Mouse (Mus musculus): ENCODE measurements around the gene Defb10. TPM values are rescaled to one million over a fixed set of nuclear protein-coding genes. Genes with fewer than 3 reads are reported as not detected.
"Not testable (repeated sequence)": the region's sequence is repeated elsewhere in the genome, so short reads cannot be mapped to it uniquely, and the experiment has no call there.

Gene Defb10
- polyA plus RNA-seq (2012; rRNA removed), result not detected in 2 replicates

GRCm38 (mm10) chr8:21858586-21858985 lies at the start of gene Defb10:
Defb10 (plus strand) TSS chr8:21858901.
- DNase-seq (ENCODE audit: extremely low spot score in 1 of 2, low spot score in 1 of 2), result not testable (repeated sequence)

GRCm38 (mm10) chr8:21885321-21885720 lies 26.6 kb downstream of the Defb10 start, which contains the start of gene Defb9:
Defb9 (minus strand) TSS chr8:21885421.
- not testable (repeated sequence) for DNase-seq (ENCODE audit: extremely low spot score in 1 of 2, low spot score in 1 of 2)

- DNase-seq (ENCODE audit: extremely low spot score in 1 of 2, low spot score in 1 of 2), result not testable (repeated sequence)
Observed at GRCm38 (mm10) chr8:21906290-21906689, 47.6 kb downstream of the Defb10 start, which contains the start of gene Defb11. Defb11 (minus strand) TSS chr8:21906412.

Other genes with a start within 250 kb of the Defb10 start
- gene Defa26, start 240.7 kb upstream of the Defb10 start, polyA plus RNA-seq (2012; rRNA removed), result not detected in 2 replicates
- not detected in 2 replicates for gene Defa17, start 203.1 kb upstream of the Defb10 start, polyA plus RNA-seq (2012; rRNA removed)
- gene Defa34, start 193.1 kb upstream of the Defb10 start, polyA plus RNA-seq (2012; rRNA removed), result not detected in 2 replicates
- not detected in 2 replicates for gene AY761184, start 155.3 kb upstream of the Defb10 start, polyA plus RNA-seq (2012; rRNA removed)
- not detected in 2 replicates for gene Defa24, start 124.4 kb upstream of the Defb10 start, polyA plus RNA-seq (2012; rRNA removed)
- not detected in 2 replicates for gene Defb50, start 35.4 kb upstream of the Defb10 start, polyA plus RNA-seq (2012; rRNA removed)
- gene Defb2, start 19.0 kb upstream of the Defb10 start, polyA plus RNA-seq (2012; rRNA removed), result not detected in 2 replicates
- not detected in 2 replicates for gene Defb9, start 26.5 kb downstream of the Defb10 start, polyA plus RNA-seq (2012; rRNA removed)
- gene Defb11, start 47.5 kb downstream of the Defb10 start, polyA plus RNA-seq (2012; rRNA removed), result not detected in 2 replicates
- gene Defb15, start 73.8 kb downstream of the Defb10 start, polyA plus RNA-seq (2012; rRNA removed), result not detected in 2 replicates
- gene Defb35, start 79.5 kb downstream of the Defb10 start, polyA plus RNA-seq (2012; rRNA removed), result not detected in 2 replicates
- gene Defb13, start 87.9 kb downstream of the Defb10 start, polyA plus RNA-seq (2012; rRNA removed), result not detected in 2 replicates
- gene Fam90a1a, start 99.8 kb downstream of the Defb10 start, polyA plus RNA-seq (2012; rRNA removed), result not detected in 2 replicates
- gene Ccdc70, start 110.9 kb downstream of the Defb10 start, polyA plus RNA-seq (2012; rRNA removed), result not detected in 2 replicates
- gene Atp7b, start 201.4 kb downstream of the Defb10 start, polyA plus RNA-seq (2012; rRNA removed), result 1.5 and 1.9 TPM in 2 replicates
- 11.4 and 12.8 TPM in 2 replicates for gene Alg11, start 201.8 kb downstream of the Defb10 start, polyA plus RNA-seq (2012; rRNA removed)